Mouse (Mus musculus): ENCODE data around the gene Mapk14.

The Mapk14 gene

GRCm38 (mm10) chr17:28690776-28691686 lies at the start of gene Mapk14:
Mapk14 (plus strand) TSS chr17:28691329.
- peak; percentile 100 for DNase-seq (ENCODE audit: low read depth, low spot score)

DNA sequence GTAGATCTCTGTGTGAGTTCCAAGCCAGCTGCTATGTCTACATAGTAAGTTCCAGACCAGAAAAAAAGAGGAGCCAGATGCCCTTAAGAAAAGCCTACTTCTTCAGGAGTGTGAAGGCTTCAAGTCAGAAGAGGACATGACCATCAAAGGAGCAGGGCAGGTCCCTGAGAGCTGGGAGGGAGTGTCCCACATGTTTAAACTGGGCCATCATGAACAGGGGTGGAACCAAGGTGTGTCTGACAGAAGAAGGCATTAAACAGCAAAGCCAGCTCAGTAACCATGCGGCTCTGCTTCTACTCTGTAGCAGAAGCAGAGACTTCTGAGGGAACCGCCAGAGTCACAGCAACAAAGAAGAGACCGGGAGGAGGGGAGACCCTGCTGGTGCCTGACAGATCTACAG lies 47.4 kb upstream of the Mapk14 start:
- no peak for DNase-seq (ENCODE audit: low read depth, low spot score)

GRCm38 (mm10) chr17:28644112-28644511 lies 47.0 kb upstream of the Mapk14 start:
- DNase-seq (ENCODE audit: low read depth, low spot score) = no peak

DNA sequence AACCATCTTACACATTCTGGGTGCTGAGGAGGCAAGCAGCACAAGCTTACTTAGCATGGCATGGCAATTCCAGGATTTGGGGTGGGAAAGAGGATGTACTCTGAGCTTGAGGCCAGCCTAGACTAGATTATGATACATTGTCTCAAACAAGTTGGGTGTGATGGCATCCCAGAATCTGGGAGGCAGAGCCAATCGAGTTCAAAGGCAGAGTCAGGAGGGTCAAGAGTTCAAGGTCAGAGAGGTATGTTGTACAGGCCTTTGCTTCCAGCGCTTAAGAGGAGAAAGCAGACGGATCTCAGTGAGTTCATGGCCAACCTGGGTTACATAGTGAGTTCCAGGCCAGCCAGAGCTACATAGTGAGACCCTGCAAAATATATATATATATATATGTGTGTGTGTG lies 44.9 kb upstream of the Mapk14 start:
- no peak for DNase-seq (ENCODE audit: low read depth, low spot score)

DNA sequence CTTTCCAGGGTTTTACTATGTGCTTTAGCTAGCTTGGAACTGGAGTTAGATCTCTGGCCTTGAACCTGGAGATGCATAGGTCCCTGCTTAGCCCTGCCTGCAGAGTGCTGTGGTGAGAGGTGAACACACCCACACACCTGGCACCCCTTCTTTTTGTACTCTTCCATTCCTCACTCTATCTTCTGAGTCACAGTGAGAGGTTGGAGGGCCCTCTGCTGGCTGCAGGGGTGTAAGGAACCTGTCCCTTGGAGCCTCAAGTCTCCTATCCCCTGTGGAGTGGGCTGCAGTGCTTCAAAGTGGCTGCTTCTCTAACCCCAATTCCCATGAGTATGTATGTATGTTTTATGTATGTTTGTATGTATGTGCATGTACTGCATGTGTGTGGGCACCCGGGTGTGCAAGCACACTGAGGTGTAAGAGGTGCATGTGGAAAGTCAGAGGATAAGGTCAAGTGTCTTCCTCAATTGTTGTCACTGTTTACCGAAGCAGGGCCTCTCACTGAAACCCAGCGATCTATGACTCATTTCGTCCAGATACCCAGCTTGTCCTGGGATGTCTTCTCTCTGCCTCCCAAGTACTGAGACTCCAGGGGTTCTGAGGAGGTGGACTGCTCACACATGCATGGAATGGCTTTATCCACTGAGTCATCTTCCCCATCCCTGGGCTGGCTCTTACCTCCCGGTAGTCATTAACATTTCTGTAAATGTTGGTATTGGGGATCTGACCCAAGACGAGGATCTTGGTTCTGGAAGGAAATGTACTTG lies 42.3 kb upstream of the Mapk14 start:
- DNase-seq (ENCODE audit: low read depth, low spot score) = peak; percentile 54

DNA sequence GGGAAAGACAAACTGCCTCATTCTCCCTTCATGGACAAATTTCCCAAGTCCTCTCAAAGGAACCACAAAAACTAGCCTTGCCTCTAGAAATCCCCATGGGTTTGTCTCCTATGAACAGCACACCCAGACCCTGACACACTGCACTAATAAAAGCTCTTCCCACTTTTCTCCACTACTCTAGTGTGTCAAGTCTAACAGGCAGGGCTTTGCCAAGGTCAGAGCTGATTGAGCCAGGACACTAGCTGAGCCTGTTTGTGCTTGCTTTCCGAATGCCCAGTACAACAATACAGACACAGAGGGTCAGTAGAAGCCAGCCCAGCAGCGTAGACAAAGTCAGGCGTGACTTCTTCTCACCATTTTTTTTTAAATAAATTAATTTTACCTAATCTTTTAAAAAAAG lies 40.9 kb upstream of the Mapk14 start:
- no peak for DNase-seq (ENCODE audit: low read depth, low spot score)

DNA sequence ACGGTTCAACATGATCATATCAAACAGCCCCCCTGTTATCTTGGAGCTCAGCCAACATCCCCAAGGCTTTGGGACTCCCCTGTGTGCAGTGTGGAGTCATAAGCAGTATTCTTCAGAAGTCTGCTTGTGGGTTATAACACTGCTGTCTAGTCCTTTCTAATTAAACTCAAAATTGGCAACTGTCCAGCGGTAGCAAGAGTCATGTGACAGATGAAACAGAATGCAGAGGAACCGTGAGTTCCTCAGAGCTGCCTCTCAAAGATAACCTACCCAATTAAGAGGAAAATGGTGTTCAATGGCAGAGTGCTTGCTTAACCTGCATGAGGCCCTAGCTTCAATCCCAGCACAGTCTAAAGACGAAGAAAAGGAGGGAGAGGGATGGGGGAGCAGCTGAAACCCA lies 33.2 kb upstream of the Mapk14 start:
- DNase-seq (ENCODE audit: low read depth, low spot score) = peak; percentile 14

- DNase-seq (ENCODE audit: low read depth, low spot score) = no peak
These were observed 31.6 kb upstream of the Mapk14 start for GRCm38 (mm10) chr17:28659564-28659963.

DNA sequence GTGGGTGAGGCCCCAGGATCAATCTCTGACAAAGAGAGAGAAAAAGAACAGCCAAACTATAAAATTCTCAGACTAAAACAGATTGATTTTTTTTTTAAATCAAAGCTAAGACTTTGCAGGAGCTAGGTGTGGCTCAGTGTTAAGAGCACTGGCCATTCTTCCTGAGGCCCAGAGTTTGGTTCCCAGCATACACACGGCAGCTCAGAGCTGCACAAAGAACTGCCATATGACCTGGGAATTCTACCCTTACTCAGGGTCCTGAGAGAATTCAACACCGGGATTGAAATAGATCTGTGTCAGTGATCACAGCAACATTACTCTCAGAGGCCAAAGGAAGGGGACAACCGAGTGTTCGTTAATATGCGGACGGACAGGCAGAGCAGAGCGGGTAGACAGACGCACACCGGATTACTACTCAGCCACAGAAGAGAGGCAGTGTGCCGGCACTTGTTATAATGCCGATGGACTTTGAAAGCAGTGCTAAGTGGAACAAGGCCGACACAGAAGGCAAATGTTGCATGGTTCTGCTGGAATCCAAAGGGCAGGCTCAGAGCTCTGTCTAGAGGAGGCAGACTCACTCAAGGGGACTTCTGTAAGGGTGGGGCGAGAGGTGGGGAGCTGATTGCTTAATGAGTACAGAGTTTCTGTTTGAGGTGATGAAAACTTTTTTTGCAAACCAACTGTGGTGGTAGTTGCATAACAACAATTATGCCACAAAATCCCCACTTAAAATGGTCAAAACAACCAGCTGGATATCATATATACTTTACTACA lies 8.6 kb upstream of the Mapk14 start:
- no peak for DNase-seq (ENCODE audit: low read depth, low spot score)

DNA sequence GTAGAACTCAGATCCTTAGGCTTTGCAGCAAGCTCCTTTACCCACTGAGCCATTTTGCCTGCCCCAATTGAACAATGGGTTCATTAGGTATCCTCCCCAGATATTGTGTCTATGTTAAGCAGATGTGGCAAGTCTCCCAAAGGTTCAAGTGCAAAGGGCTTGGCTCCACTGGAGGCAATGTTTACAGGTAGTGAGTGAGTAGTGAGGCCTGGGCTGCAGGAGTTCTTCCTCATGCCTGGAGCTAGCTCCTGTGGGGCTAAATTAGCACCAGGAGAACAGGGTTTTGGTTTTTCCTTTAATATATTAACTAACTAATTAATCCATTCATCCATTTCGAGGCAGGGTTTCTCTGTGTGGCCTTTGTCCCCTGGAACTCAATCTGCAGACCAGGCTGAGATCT lies 7.5 kb upstream of the Mapk14 start:
- no peak for DNase-seq (ENCODE audit: low read depth, low spot score)

DNA sequence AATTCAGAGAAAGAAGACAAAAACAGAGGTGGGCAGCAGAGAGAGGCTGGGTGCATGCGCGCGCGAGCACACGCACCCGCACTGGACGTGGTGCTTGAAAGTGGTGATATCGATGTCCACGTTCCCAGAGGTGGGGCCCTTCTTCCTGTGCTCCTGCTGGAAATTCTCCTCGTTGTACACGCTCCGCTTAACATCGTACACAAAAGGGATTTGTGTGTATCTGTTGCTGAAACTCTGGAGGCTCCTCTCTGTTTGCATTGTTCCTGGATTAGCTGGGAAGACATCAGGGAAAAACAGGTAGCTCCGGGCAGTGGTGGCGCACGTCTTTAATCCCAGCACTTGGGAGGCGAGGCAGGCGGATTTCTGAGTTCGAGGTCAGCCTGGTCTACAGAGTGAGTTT lies 6.5 kb upstream of the Mapk14 start:
- DNase-seq (ENCODE audit: low read depth, low spot score) = no peak

DNA sequence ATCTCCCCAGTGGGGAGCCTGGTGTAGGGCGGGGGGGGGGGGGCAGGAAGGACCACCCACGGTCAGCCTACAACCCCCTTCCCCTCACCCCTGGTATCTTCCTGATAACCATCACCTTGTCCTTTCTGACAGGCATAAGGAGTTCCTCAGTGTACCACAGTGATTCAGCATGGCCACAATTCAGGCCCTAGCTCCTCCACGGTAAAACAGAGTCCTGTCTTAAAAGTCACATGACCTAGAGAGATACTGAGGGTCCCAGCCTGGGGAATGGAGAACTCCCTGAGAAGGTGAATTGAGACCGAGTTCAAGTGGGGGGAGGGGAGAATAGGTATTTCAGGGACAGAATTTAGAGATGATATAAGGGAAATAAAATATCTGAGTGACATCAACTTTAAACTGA lies 3.8 kb upstream of the Mapk14 start:
- DNase-seq (ENCODE audit: low read depth, low spot score) = no peak

DNA sequence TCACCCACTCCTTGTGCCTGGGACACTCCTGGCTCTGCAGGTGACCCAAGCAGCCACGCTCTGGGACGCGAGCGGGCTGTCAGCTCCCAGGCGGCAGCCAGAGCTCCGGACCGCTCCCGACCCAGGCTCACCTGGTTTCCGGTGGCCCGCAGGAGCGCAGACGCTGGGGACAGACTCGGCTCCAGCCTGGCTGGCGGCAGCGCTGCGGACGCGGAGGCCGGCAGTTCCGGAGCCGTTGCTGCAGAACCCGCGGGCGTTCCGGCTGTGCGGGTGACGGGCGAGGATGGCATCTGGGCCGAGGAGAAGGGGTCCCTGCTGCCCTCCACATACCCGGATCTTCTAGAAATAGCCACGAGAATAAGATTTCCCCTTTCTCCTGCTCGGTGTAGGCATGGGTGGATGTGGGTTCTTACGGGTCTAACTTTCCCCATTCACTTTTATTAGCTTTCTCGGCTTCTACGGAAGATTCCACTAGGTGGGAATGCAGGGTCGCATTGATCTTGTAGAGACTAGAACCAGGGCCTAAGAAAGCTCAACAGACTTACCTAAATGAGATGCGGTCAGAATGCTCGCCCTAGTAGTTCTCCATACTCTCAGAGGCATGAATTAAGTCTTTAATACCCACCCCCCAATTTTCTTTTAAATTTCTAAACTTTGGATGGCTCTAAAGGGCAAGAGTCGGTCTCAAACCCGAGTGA lies 1.4 kb upstream of the Mapk14 start, which contains the start of gene Slc26a8:
Slc26a8 (minus strand) TSS at position 648 of the 698 bp plus-strand sequence.
- DNase-seq (ENCODE audit: low read depth, low spot score) = no peak

DNA sequence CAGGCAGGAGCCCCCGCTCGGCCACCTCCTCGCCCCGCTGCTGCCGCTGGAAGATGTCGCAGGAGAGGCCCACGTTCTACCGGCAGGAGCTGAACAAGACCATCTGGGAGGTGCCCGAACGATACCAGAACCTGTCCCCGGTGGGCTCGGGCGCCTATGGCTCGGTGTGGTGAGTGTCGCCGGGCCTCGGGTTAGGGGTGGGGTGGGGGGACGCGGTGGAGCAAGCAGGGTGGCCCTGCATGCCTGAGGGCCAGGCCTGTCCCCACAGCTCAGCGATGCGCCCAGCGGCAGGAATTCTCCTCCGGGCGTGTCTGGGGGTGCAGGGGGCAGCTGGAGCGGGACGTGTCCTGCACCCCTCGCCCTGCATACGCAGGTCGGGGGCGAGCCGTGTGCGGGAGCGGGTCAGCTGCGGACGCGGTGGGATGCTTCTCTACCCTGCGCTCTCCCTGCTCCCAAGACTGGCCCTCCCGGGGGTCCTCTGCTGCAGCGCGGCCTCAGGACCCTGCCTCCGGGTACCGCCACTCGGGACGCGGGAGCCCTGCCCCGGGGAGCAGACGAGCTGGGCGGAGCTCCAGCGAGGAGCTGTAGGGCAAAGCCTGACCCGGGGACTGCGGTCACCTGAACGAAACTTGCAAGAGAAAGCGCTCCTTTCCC lies 685 bp downstream of the Mapk14 start:
- peak; percentile 75 for DNase-seq (ENCODE audit: low read depth, low spot score)

GRCm38 (mm10) chr17:28692341-28692710 lies 1.2 kb downstream of the Mapk14 start:
- peak; percentile 77 for DNase-seq (ENCODE audit: low read depth, low spot score)

- DNase-seq (ENCODE audit: low read depth, low spot score) = no peak
These were observed 2.0 kb downstream of the Mapk14 start for GRCm38 (mm10) chr17:28693086-28693485.

DNA sequence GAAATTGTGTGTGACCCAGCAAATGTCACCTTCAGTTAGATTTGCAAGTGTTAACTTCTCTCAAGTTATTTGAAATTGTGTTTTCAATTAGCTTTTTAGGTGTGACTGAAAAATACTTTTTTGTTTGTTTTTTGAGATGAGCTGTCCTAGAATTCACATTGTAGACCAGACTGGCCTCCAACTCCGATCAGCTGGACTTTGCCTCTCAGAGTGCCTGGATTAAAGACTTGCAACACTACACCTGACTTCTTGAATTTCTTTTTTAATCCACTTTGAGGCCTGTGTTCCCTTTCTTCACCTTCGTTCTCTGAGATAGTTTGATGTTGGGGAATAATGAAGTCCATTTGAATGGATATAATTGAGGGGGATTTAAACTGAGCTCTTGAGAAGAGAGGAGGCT lies 2.9 kb downstream of the Mapk14 start:
- no peak for DNase-seq (ENCODE audit: low read depth, low spot score)

GRCm38 (mm10) chr17:28694832-28695231 lies 3.7 kb downstream of the Mapk14 start:
- DNase-seq (ENCODE audit: low read depth, low spot score) = no peak

GRCm38 (mm10) chr17:28696641-28697040 lies 5.5 kb downstream of the Mapk14 start:
- DNase-seq (ENCODE audit: low read depth, low spot score) = no peak

DNA sequence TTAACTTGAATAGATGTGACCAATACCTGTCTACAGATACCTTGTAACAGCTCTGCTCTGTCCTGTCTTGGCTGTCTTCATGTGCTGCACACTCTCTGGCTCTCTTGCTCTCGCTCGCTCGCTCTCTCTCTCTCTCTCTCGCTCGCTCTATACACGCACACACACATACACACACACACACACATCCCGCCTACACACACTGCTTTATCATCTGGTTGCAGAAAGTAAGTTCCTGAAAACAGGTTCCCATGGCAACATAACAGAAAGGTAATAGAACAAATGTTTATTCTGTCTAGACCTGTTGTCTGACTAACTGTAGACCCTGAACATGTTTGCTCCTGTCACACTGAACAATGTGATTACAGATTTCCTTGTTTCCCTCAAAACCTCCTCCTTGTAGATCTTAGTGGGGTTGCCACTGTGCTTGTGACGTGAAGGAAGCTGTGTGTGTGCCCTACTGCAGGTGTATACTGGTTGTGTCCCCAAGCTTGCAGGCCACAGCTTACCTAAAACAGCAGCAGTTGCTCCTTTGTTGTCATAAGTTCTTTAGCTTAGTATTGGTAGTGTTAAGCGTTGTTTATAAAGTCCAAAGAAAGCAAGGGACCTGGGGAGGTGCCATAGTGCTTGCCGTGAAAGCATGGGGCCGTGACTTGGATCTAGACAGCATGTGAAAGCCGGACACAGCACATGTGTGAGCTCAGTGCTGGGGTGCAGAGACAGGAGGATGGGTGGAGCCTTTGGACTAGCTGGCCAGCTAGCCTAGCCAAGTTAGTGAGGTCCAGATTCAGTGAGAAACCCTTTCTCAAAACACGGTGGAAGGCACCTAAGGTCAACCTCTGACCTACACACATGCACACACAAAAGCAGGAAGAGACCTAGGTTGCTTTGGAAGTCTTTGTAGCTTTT lies 6.4 kb downstream of the Mapk14 start:
- DNase-seq (ENCODE audit: low read depth, low spot score) = peak; percentile 39
